Mouse (Mus musculus): ENCODE results near the gene Anks1.

Anks1 gene

GRCm38 (mm10) chr17:27908888-27909621 is at the start of gene Anks1:
Gene Anks1, plus strand, starts transcription at chr17:27909306.
- DNase-seq = peak; percentile 97

GRCm38 (mm10) chr17:27865461-27865860 is 43.6 kb upstream of the Anks1 start:
- DNase-seq = no peak

GRCm38 (mm10) chr17:27866737-27867136 is 42.4 kb upstream of the Anks1 start:
- no peak for DNase-seq

GRCm38 (mm10) chr17:27871851-27872250 is 37.3 kb upstream of the Anks1 start:
- no peak for DNase-seq

GRCm38 (mm10) chr17:27873583-27873982 is 35.5 kb upstream of the Anks1 start:
- DNase-seq = no peak

- DNase-seq = no peak
Observed at GRCm38 (mm10) chr17:27874510-27874909, 34.6 kb upstream of the Anks1 start.

GRCm38 (mm10) chr17:27881518-27881917 is 27.6 kb upstream of the Anks1 start:
- DNase-seq = no peak

- DNase-seq = no peak
Observed at GRCm38 (mm10) chr17:27883129-27883528, 26.0 kb upstream of the Anks1 start.

GRCm38 (mm10) chr17:27883994-27884393 is 25.1 kb upstream of the Anks1 start:
- no peak for DNase-seq

GRCm38 (mm10) chr17:27886499-27887210 is 22.5 kb upstream of the Anks1 start:
- no peak for DNase-seq

GRCm38 (mm10) chr17:27907512-27908205 is 1.4 kb upstream of the Anks1 start:
- DNase-seq = peak; percentile 95

- DNase-seq = peak; percentile 45
Observed at GRCm38 (mm10) chr17:27908206-27908887, 759 bp upstream of the Anks1 start.

GRCm38 (mm10) chr17:27909622-27910500 is 755 bp downstream of the Anks1 start, which contains the start of gene Taf11:
Gene Taf11, minus strand, starts transcription at chr17:27909844.
- DNase-seq = peak; percentile 84

- no peak for DNase-seq
Observed at GRCm38 (mm10) chr17:27911371-27911770, 2.3 kb downstream of the Anks1 start.

- DNase-seq = no peak
Observed at GRCm38 (mm10) chr17:27914742-27915141, 5.6 kb downstream of the Anks1 start.

GRCm38 (mm10) chr17:27916366-27916765 is 7.3 kb downstream of the Anks1 start:
- DNase-seq = no peak

GRCm38 (mm10) chr17:27920676-27921075 is 11.6 kb downstream of the Anks1 start:
- DNase-seq = no peak

GRCm38 (mm10) chr17:27922174-27922712 is 13.1 kb downstream of the Anks1 start:
- DNase-seq = no peak

- DNase-seq = no peak
Observed at GRCm38 (mm10) chr17:27925054-27925453, 15.9 kb downstream of the Anks1 start.

GRCm38 (mm10) chr17:27925504-27925903 is 16.4 kb downstream of the Anks1 start:
- no peak for DNase-seq

- no peak for DNase-seq
Observed at GRCm38 (mm10) chr17:27930291-27930690, 21.2 kb downstream of the Anks1 start.

- DNase-seq = no peak
Observed at GRCm38 (mm10) chr17:27931826-27932225, 22.7 kb downstream of the Anks1 start.
